Mouse (Mus musculus) E14TG2a.4 (cell line): ENCODE measurements around the gene Dach2.
"Not testable (repeated sequence)": the region's sequence is repeated elsewhere in the genome, so short reads cannot be mapped to it uniquely, and the experiment has no call there.

ENCODE experiments used
- CTCF ChIP-seq: conservative IDR thresholded peaks from 2 replicates; pipeline ENCODE4 v1.5.1; 2014; ENCODE audit warnings: low read length
- POU5F1 ChIP-seq: IDR thresholded peaks from 2 replicates; pipeline ENCODE4 v1.6.1; 2014; ENCODE audit warnings: low read length, borderline replicate concordance

GRCm38 (mm10) chrX:113252427-113252826 lies 44.9 kb upstream of the Dach2 start:
- not testable (repeated sequence) for TF ChIP-seq CTCF, POU5F1
